Mouse (Mus musculus) forebrain, embryonic 10.5 days (tissue): Measurements from ENCODE around the gene Mmrn1. TPM values are rescaled to one million over a fixed set of nuclear protein-coding genes. Genes with fewer than 3 reads are reported as not detected.
"Not testable (repeated sequence)": the region's sequence is repeated elsewhere in the genome, so short reads cannot be mapped to it uniquely, and the experiment has no call there.

Source experiments
- DNase-seq: peaks from one replicate; pipeline ENCODE4 v3.0.0-alpha.2; 2017; ENCODE audit warnings: low spot score; ENCODE audit errors: extremely low spot score
- H3K27ac ChIP-seq: fragments of 300-500 bp; sonication (generic); 2 replicates; pipeline ENCODE4 v1.5.1; 2016; ENCODE audit warnings: mild to moderate bottlenecking
- H3K27me3 ChIP-seq: fragments of 300-500 bp; sonication (generic); 2 replicates; pipeline ENCODE4 v1.6.1; 2016; ENCODE audit warnings: mild to moderate bottlenecking; ENCODE audit not compliant: poor library complexity, severe bottlenecking
- H3K36me3 ChIP-seq: fragments of 300-500 bp; sonication (generic); replicated peaks from 2 replicates; pipeline ENCODE4 v1.6.1; 2016; ENCODE audit warnings: mild to moderate bottlenecking, moderate library complexity
- H3K4me1 ChIP-seq: fragments of 300-500 bp; sonication (generic); 2 replicates; pipeline ENCODE4 v1.6.1; 2016
- H3K4me3 ChIP-seq: fragments of 300-500 bp; sonication (generic); 2 replicates; pipeline ENCODE4 v1.5.1; 2016; ENCODE audit warnings: mild to moderate bottlenecking, moderate library complexity
- H3K9me3 ChIP-seq: fragments of 300-500 bp; sonication (generic); 2 replicates; pipeline ENCODE4 v1.6.1; 2016; ENCODE audit warnings: mild to moderate bottlenecking, moderate library complexity
- WGBS: fragments of 180-500 bp; shearing (Covaris S2); methylation state at CpG from one replicate; pipeline ENCODE4 v1.1.7; 2016; 5-methylcytosine and 5-hydroxymethylcytosine counted together
- polyA plus RNA-seq: library from polyadenylated mRNA; unstranded; fragments of >200 nt; fragmentation: Nextera tagmentation; extraction: Ambion mirVana; gene quantifications from 2 replicates; pipeline ENCODE4 v1.2.1, GENCODE M21; 2016

Gene Mmrn1
- polyA plus RNA-seq, result 5.4 and 5.9 TPM in 2 replicates

GRCm38 (mm10) chr6:60924676-60925075 lies at the start of gene Mmrn1:
TSS of gene Mmrn1 (plus strand) at chr6:60924976.
- DNase-seq, H3K27me3 ChIP-seq, H3K36me3 ChIP-seq, H3K9me3 ChIP-seq, H3K4me1 ChIP-seq, H3K4me3 ChIP-seq, H3K27ac ChIP-seq: not testable (repeated sequence)
- 96% methylated on average over 20 of the region's 20 CpGs for WGBS

- Histone ChIP-seq H3K4me1 (no peaks in the 10 kb centered on the region), H3K9me3 (no peaks in the 10 kb centered on the region), H3K27ac (no peak overlapping the region), H3K36me3 (no peaks in the 10 kb centered on the region), H3K27me3 (no peaks in the 10 kb centered on the region), H3K4me3 (no peak overlapping the region)
- DNase-seq, result no peak
- WGBS, result 93% methylated on average over 7 of the region's 7 CpGs
These were observed 44.4 kb upstream of the Mmrn1 start for GRCm38 (mm10) chr6:60880362-60880761.

- Histone ChIP-seq H3K36me3 (no peaks in the 10 kb centered on the region), H3K27me3 (no peaks in the 10 kb centered on the region), H3K4me1 (no peaks in the 10 kb centered on the region), H3K27ac (no peak overlapping the region), H3K4me3 (no peak overlapping the region), H3K9me3 (no peaks in the 10 kb centered on the region)
- 74% methylated on average over 2 of the region's 2 CpGs for WGBS
- DNase-seq, result no peak
These were observed 43.2 kb upstream of the Mmrn1 start for GRCm38 (mm10) chr6:60881534-60881933.

- Histone ChIP-seq H3K27me3 (no peaks in the 10 kb centered on the region), H3K4me3 (no peak overlapping the region), H3K4me1 (no peaks in the 10 kb centered on the region), H3K9me3 (no peaks in the 10 kb centered on the region), H3K36me3 (no peaks in the 10 kb centered on the region), H3K27ac (no peak overlapping the region)
- no peak for DNase-seq
- WGBS, result 88% methylated on average over 2 of the region's 2 CpGs
These were observed 17.5 kb upstream of the Mmrn1 start for GRCm38 (mm10) chr6:60907272-60907671.

- DNase-seq, result no peak
- H3K27ac ChIP-seq, result no peak overlapping the region
These were observed 6.6 kb downstream of the Mmrn1 start for GRCm38 (mm10) chr6:60931364-60931763.

GRCm38 (mm10) chr6:60934835-60935234 lies 10.1 kb downstream of the Mmrn1 start:
- H3K27me3 ChIP-seq, result no peaks in the 10 kb centered on the region
- no peak overlapping the region for H3K27ac ChIP-seq
- WGBS, result 79% methylated on average over 4 of the region's 4 CpGs
- no peaks in the 10 kb centered on the region for H3K36me3 ChIP-seq
- H3K4me3 ChIP-seq, result no peak overlapping the region
- no peaks in the 10 kb centered on the region for H3K9me3 ChIP-seq
- H3K4me1 ChIP-seq, result no peaks in the 10 kb centered on the region
- DNase-seq, result no peak

More at GRCm38 (mm10) chr6:60931364-60931763, 6.6 kb downstream of the Mmrn1 start:
- Histone ChIP-seq H3K9me3 (no peaks in the 10 kb centered on the region), H3K4me3 (no peak overlapping the region), H3K4me1 (no peaks in the 10 kb centered on the region), H3K27me3 (no peaks in the 10 kb centered on the region), H3K36me3 (no peaks in the 10 kb centered on the region)

- 78% methylated on average over 4 of the region's 4 CpGs for WGBS
- no peaks in the 10 kb centered on the region for H3K36me3 ChIP-seq
- H3K27me3 ChIP-seq, result no peaks in the 10 kb centered on the region
- no peaks in the 10 kb centered on the region for H3K4me1 ChIP-seq
- no peaks in the 10 kb centered on the region for H3K9me3 ChIP-seq
- no peak for DNase-seq
- no peak overlapping the region for H3K27ac ChIP-seq
- H3K4me3 ChIP-seq, result no peak overlapping the region
These were observed 10.8 kb downstream of the Mmrn1 start for GRCm38 (mm10) chr6:60935448-60936130.

GRCm38 (mm10) chr6:60944178-60944577 lies 19.4 kb downstream of the Mmrn1 start:
- Histone ChIP-seq H3K4me3 (no peak overlapping the region), H3K9me3 (no peaks in the 10 kb centered on the region), H3K27me3 (no peaks in the 10 kb centered on the region), H3K27ac (no peak overlapping the region), H3K36me3 (no peaks in the 10 kb centered on the region), H3K4me1 (no peaks in the 10 kb centered on the region)
- 89% methylated on average over 7 of the region's 7 CpGs for WGBS
- no peak for DNase-seq

GRCm38 (mm10) chr6:60944621-60945020 lies 19.8 kb downstream of the Mmrn1 start:
- DNase-seq, result no peak
- 88% methylated on average over 9 of the region's 9 CpGs for WGBS
- no peaks in the 10 kb centered on the region for H3K4me1 ChIP-seq
- no peaks in the 10 kb centered on the region for H3K9me3 ChIP-seq
- H3K4me3 ChIP-seq, result peak overlapping the region; percentile 12
- H3K36me3 ChIP-seq, result no peaks in the 10 kb centered on the region
- H3K27me3 ChIP-seq, result no peaks in the 10 kb centered on the region
- 0 out of 2 replicates have a peak overlapping the region, but pooled peaks have one; percentile 53 for H3K27ac ChIP-seq

GRCm38 (mm10) chr6:60950415-60950814 lies 25.6 kb downstream of the Mmrn1 start:
- no peak overlapping the region for H3K4me3 ChIP-seq
- DNase-seq, result peak; percentile 23
- H3K36me3 ChIP-seq, result no peaks in the 10 kb centered on the region
- no peaks in the 10 kb centered on the region for H3K4me1 ChIP-seq
- H3K27me3 ChIP-seq, result no peaks in the 10 kb centered on the region
- H3K9me3 ChIP-seq, result no peaks in the 10 kb centered on the region
- WGBS, result 69% methylated on average over 3 of the region's 3 CpGs
- H3K27ac ChIP-seq, result no peak overlapping the region

- 85% methylated on average over 2 of the region's 2 CpGs for WGBS
- DNase-seq, result no peak
These were observed 36.5 kb downstream of the Mmrn1 start for GRCm38 (mm10) chr6:60961285-60961684.

GRCm38 (mm10) chr6:60961838-60962237 lies 37.1 kb downstream of the Mmrn1 start:
- no peaks in the 10 kb centered on the region for H3K27me3 ChIP-seq
- no peaks in the 10 kb centered on the region for H3K9me3 ChIP-seq
- peaks cover 5% of the 10 kb centered on the region; the same call in 1 of the 2 replicates for H3K4me1 ChIP-seq
- no peak overlapping the region for H3K4me3 ChIP-seq
- DNase-seq, result no peak
- H3K27ac ChIP-seq, result no peak overlapping the region
- no peaks in the 10 kb centered on the region for H3K36me3 ChIP-seq
- WGBS, result 38% methylated on average over 2 of the region's 2 CpGs

More at GRCm38 (mm10) chr6:60961285-60961684, 36.5 kb downstream of the Mmrn1 start:
- Histone ChIP-seq H3K4me1 (peaks cover 5% of the 10 kb centered on the region; the same call in 1 of the 2 replicates), H3K27ac (no peak overlapping the region), H3K4me3 (no peak overlapping the region), H3K9me3 (no peaks in the 10 kb centered on the region), H3K27me3 (no peaks in the 10 kb centered on the region), H3K36me3 (no peaks in the 10 kb centered on the region)

GRCm38 (mm10) chr6:60962668-60963067 lies 37.9 kb downstream of the Mmrn1 start:
- H3K36me3 ChIP-seq, result no peaks in the 10 kb centered on the region
- 89% methylated on average over 2 of the region's 2 CpGs for WGBS
- no peak overlapping the region for H3K27ac ChIP-seq
- peaks cover 5% of the 10 kb centered on the region; the same call in 1 of the 2 replicates for H3K4me1 ChIP-seq
- no peak for DNase-seq
- H3K9me3 ChIP-seq, result no peaks in the 10 kb centered on the region
- no peaks in the 10 kb centered on the region for H3K27me3 ChIP-seq
- no peak overlapping the region for H3K4me3 ChIP-seq
